ENCODE assay signal across 29 mouse cellular contexts in genomic region chr5:74747476-74747875, GRCm38 (mm10). TPM values are rescaled to one million over a fixed set of nuclear protein-coding genes. Genes with fewer than 3 reads are reported as not detected.
"Had no signal": no experiment of that assay in that cellular context is flagged by ENCODE, and none has a peak within 500 bp of the region (broad histone marks: within the 10 kb centered on the region; RNA-seq: fewer than 3 reads in every experiment).

No protein-coding gene starts in this region.

- DNase-seq: cerebellum, adult 2 months; cerebellum, adult 8-10 months; cerebellum, adult 9-10 months; cerebellum, adult 9-11 months; cerebellum, postnatal 10 days; cerebellum, postnatal 14 days; cerebellum, postnatal 25 days; cerebellum, postnatal 36 days; embryo, embryonic 11 days; forebrain, postnatal 0 days; gastrocnemius, adult 2 months; gastrocnemius, postnatal 10 days; gastrocnemius, postnatal 14 days; gastrocnemius, postnatal 25 days; gastrocnemius, postnatal 36 days; heart, adult 11 months; heart, adult 18-20 months; heart, adult 2 months had no signal

- H3K27me3 ChIP-seq: embryonic facial prominence, embryonic 12.5 days; embryonic facial prominence, embryonic 13.5 days; embryonic facial prominence, embryonic 15.5 days; forebrain, embryonic 13.5 days; forebrain, embryonic 15.5 days had no signal

- H3K4me2 ChIP-seq: embryonic facial prominence, embryonic 12.5 days; embryonic facial prominence, embryonic 13.5 days; embryonic facial prominence, embryonic 15.5 days; forebrain, embryonic 12.5 days; forebrain, embryonic 13.5 days; forebrain, embryonic 15.5 days had no signal

- H3K4me1 ChIP-seq: embryonic facial prominence, embryonic 10.5 days; embryonic facial prominence, embryonic 12.5 days; forebrain, embryonic 10.5 days; forebrain, embryonic 12.5 days; forebrain, embryonic 13.5 days; forebrain, embryonic 15.5 days had no signal

- H3K36me3 ChIP-seq: embryonic facial prominence, embryonic 10.5 days; embryonic facial prominence, embryonic 12.5 days; embryonic facial prominence, embryonic 13.5 days; embryonic facial prominence, embryonic 15.5 days; forebrain, embryonic 10.5 days; forebrain, embryonic 12.5 days; forebrain, embryonic 15.5 days had no signal

- H3K9ac ChIP-seq: embryonic facial prominence, embryonic 12.5 days; embryonic facial prominence, embryonic 13.5 days; embryonic facial prominence, embryonic 15.5 days; forebrain, embryonic 12.5 days; forebrain, embryonic 13.5 days; forebrain, embryonic 15.5 days; forebrain, postnatal 0 days had no signal

- ATAC-seq: forebrain, embryonic 13.5 days; forebrain, embryonic 14.5 days; forebrain, embryonic 15.5 days; forebrain, embryonic 16.5 days; forebrain, postnatal 0 days had no signal

- H3K9me3 ChIP-seq: embryonic facial prominence, embryonic 10.5 days; embryonic facial prominence, embryonic 12.5 days; embryonic facial prominence, embryonic 13.5 days; embryonic facial prominence, embryonic 15.5 days; forebrain, embryonic 10.5 days; forebrain, embryonic 12.5 days; forebrain, embryonic 13.5 days; forebrain, embryonic 15.5 days had no signal

- H3K4me3 ChIP-seq: embryonic facial prominence, embryonic 10.5 days; embryonic facial prominence, embryonic 12.5 days; embryonic facial prominence, embryonic 13.5 days; embryonic facial prominence, embryonic 15.5 days; erythroblast, embryonic 14.5 days; forebrain, embryonic 10.5 days; forebrain, embryonic 12.5 days; forebrain, embryonic 13.5 days; forebrain, embryonic 15.5 days; gastrocnemius, adult 2 months; heart, adult 2 months had no signal

- H3K27ac ChIP-seq: embryonic facial prominence, embryonic 10.5 days; embryonic facial prominence, embryonic 12.5 days; embryonic facial prominence, embryonic 13.5 days; embryonic facial prominence, embryonic 15.5 days; forebrain, embryonic 10.5 days; forebrain, embryonic 12.5 days; forebrain, embryonic 13.5 days; forebrain, embryonic 15.5 days; gastrocnemius, adult 2 months; heart, adult 2 months had no signal

RNA-seq across cellular contexts. Expression of gene Lnx1, which starts 44.8 kb away (rescaled TPM):
- polyA plus RNA-seq: erythroblast, embryonic 14.5 days had no signal
